Mouse (Mus musculus) lung, postnatal 0 days (tissue): ENCODE data around the gene Zfp429.

Experiments used
- CTCF ChIP-seq: IDR thresholded peaks from 2 replicates; pipeline ENCODE4 v1.5.1; 2016; ENCODE audit warnings: antibody characterized with exemption, mild to moderate bottlenecking
- EP300 ChIP-seq: IDR thresholded peaks from 2 replicates; pipeline ENCODE4 v1.6.1; 2016; ENCODE audit warnings: antibody characterized with exemption, mild to moderate bottlenecking, control low read depth

- TF ChIP-seq CTCF (no peak), EP300 (no peak)
Observed at GRCm38 (mm10) chr13:67428116-67428515, 28.5 kb upstream of the Zfp429 start.
